Mouse (Mus musculus) embryonic facial prominence, embryonic 13.5 days (tissue): ENCODE measurements around the gene Gm49395. TPM values are rescaled to one million over a fixed set of nuclear protein-coding genes. Genes with fewer than 3 reads are reported as not detected.
A peak's percentile ranks its signal among the peaks of the same experiment; 100 is the strongest.

Source experiments
- ATAC-seq: fragments of 200-750 bp; cut with Nextera tagmentation; 2 replicates; pipeline ENCODE4 v1.8.0; 2017; ENCODE audit warnings: low read depth; ENCODE audit not compliant: insufficient number of reproducible peaks, insufficient read depth, low FRiP score, low TSS enrichment
- H3K27ac ChIP-seq: fragments of 300-500 bp; sonication (generic); 2 replicates; pipeline ENCODE4 v1.5.1; 2015; ENCODE audit warnings: moderate library complexity, mild to moderate bottlenecking, inconsistent platforms
- H3K27me3 ChIP-seq: fragments of 300-500 bp; sonication (generic); 2 replicates; pipeline ENCODE4 v1.6.1; 2015; ENCODE audit warnings: mild to moderate bottlenecking, inconsistent platforms
- H3K36me3 ChIP-seq: fragments of 300-500 bp; sonication (generic); 2 replicates; pipeline ENCODE4 v1.6.1; 2015; ENCODE audit warnings: mild to moderate bottlenecking, inconsistent platforms
- H3K4me1 ChIP-seq: fragments of 300-500 bp; sonication (generic); 2 replicates; pipeline ENCODE4 v1.6.1; 2015; ENCODE audit warnings: inconsistent platforms
- H3K4me2 ChIP-seq: fragments of 300-500 bp; sonication (generic); 2 replicates; pipeline ENCODE4 v1.6.1; 2015; ENCODE audit warnings: moderate library complexity, mild to moderate bottlenecking, inconsistent platforms
- H3K4me3 ChIP-seq: fragments of 300-500 bp; sonication (generic); 2 replicates; pipeline ENCODE4 v1.5.1; 2015; ENCODE audit warnings: mild to moderate bottlenecking, inconsistent platforms
- H3K9ac ChIP-seq: fragments of 300-500 bp; sonication (generic); 2 replicates; pipeline ENCODE4 v1.6.1; 2015; ENCODE audit warnings: mild to moderate bottlenecking, inconsistent platforms
- H3K9me3 ChIP-seq: fragments of 300-500 bp; sonication (generic); 2 replicates; pipeline ENCODE4 v1.6.1; 2016; ENCODE audit warnings: inconsistent platforms
- WGBS: fragments of 180-500 bp; shearing (Covaris S2); methylation state at CpG from one replicate; pipeline ENCODE4 v1.1.7; 2015; ENCODE audit warnings: mixed read lengths; 5-methylcytosine and 5-hydroxymethylcytosine counted together
- polyA plus RNA-seq: library from polyadenylated mRNA; unstranded; fragments of >200 nt; fragmentation: Nextera tagmentation; extraction: Ambion mirVana; gene quantifications from 2 replicates; pipeline ENCODE4 v1.2.1, GENCODE M21; 2015

Gm49395 gene
- polyA plus RNA-seq, 1 experiment from 2014 or later = 2.6 TPM

GRCm38 (mm10) chr13:115037304-115037703 lies 64.4 kb downstream of the Gm49395 start:
- no peak overlapping the region for H3K4me2 ChIP-seq
- H3K9me3 ChIP-seq = no peaks in the 10 kb centered on the region
- ATAC-seq = no peak
- no peak overlapping the region for H3K9ac ChIP-seq
- no peaks in the 10 kb centered on the region for H3K4me1 ChIP-seq
- H3K27ac ChIP-seq = no peak overlapping the region
- 85% methylated on average over 4 of the region's 4 CpGs for WGBS
- no peaks in the 10 kb centered on the region for H3K36me3 ChIP-seq
- no peak overlapping the region for H3K4me3 ChIP-seq
- H3K27me3 ChIP-seq = no peaks in the 10 kb centered on the region

DNA sequence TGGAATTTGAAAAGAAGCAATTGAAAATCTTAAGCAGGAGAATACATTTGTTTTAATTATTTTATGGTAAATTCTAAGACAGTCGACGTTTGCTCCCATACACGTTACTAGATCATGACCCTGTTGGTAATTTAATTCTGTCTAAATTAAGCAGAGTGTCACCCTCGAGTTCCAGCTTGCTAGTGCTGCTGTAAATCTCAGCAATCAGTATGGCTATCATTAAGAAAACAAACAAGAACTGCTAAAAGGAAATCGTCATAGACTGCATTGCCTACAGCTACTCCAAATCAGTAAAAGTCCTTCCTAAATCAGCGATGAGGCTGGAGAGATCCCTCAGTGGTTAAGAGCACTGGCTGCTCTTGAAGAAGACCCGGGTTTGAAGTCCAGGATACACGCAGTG lies 66.3 kb downstream of the Gm49395 start:
- no peaks in the 10 kb centered on the region for H3K36me3 ChIP-seq
- no peaks in the 10 kb centered on the region for H3K4me1 ChIP-seq
- H3K4me2 ChIP-seq = no peak overlapping the region
- no peaks in the 10 kb centered on the region for H3K9me3 ChIP-seq
- WGBS = 54% methylated on average over 8 of the region's 8 CpGs
- H3K27ac ChIP-seq = no peak overlapping the region
- ATAC-seq = no peak
- no peak overlapping the region for H3K4me3 ChIP-seq
- no peaks in the 10 kb centered on the region for H3K27me3 ChIP-seq
- no peak overlapping the region for H3K9ac ChIP-seq

GRCm38 (mm10) chr13:115033135-115033534 lies 68.6 kb downstream of the Gm49395 start:
- 85% methylated on average over 2 of the region's 2 CpGs for WGBS

GRCm38 (mm10) chr13:115031177-115032000 lies 70.3 kb downstream of the Gm49395 start:
- Histone ChIP-seq H3K9me3 (no peaks in the 10 kb centered on the region), H3K36me3 (no peaks in the 10 kb centered on the region), H3K27me3 (no peaks in the 10 kb centered on the region), H3K9ac (no peak overlapping the region), H3K4me1 (no peaks in the 10 kb centered on the region), H3K27ac (no peak overlapping the region), H3K4me2 (no peak overlapping the region), H3K4me3 (no peak overlapping the region)
- no peak for ATAC-seq
- 80% methylated on average over 17 of the region's 17 CpGs for WGBS

More at GRCm38 (mm10) chr13:115033135-115033534, 68.6 kb downstream of the Gm49395 start:
- H3K27ac ChIP-seq = no peak overlapping the region
- H3K4me2 ChIP-seq = no peak overlapping the region
- H3K36me3 ChIP-seq = no peaks in the 10 kb centered on the region
- ATAC-seq = no peak
- no peaks in the 10 kb centered on the region for H3K9me3 ChIP-seq
- no peak overlapping the region for H3K4me3 ChIP-seq
- H3K27me3 ChIP-seq = no peaks in the 10 kb centered on the region
- H3K4me1 ChIP-seq = no peaks in the 10 kb centered on the region
- H3K9ac ChIP-seq = no peak overlapping the region

DNA sequence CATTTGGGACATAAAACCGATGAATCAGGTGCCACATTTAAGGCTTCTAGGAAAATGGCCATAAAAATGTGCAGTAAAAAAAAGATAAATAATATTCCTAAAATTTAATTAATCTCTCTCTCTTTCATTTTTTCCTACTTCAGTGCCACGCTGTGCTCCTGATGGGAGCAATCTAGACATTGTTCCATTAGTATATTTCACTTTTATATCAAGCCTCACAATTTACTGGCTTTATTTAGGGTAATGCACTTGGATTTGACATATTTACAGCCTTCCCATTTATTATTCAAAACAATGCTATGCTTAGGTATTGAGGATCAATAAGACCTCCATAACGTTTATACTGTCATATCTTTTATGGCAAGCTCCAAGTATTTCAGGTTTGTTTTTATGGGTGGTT lies 76.3 kb downstream of the Gm49395 start:
- Histone ChIP-seq H3K27ac (no peak overlapping the region), H3K4me2 (no peak overlapping the region), H3K27me3 (no peaks in the 10 kb centered on the region), H3K36me3 (no peaks in the 10 kb centered on the region), H3K4me3 (no peak overlapping the region), H3K9ac (no peak overlapping the region), H3K9me3 (no peaks in the 10 kb centered on the region), H3K4me1 (no peaks in the 10 kb centered on the region)
- no peak for ATAC-seq
- 88% methylated on average over 3 of the region's 3 CpGs for WGBS

DNA sequence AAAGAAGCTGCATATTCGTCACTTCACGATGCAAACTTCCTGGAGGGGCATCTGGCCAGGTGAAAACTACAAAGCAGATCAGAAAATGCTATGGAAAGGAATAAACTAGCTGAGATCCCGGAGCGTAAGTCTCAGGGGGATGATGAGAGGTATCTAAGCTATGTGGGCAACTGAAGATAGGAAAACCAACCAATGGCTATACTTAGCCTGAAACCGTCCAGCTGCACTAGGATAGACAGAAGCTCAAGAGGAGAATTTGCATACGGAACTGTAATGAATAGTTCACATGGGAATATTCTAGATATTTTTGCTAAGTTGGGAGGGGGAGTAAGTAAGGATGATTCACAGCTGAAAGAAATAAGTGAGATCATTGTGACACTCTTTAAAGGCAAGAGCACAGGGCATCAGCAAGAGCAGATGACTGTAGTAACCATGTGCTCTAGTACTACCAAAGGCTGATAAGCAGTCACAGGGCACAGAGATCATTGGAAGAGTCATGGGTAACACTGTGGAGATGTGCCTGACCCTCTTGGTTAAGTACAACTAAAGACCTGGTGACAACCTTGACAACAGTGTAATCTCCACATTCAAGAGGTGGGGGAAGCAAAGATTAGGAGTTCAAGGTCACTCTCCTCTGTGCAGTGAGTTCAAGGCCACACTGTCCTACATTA lies 79.5 kb downstream of the Gm49395 start:
- no peak overlapping the region for H3K27ac ChIP-seq
- no peak for ATAC-seq
- no peaks in the 10 kb centered on the region for H3K4me1 ChIP-seq
- WGBS = 78% methylated on average over 6 of the region's 6 CpGs
- no peaks in the 10 kb centered on the region for H3K36me3 ChIP-seq
- H3K4me2 ChIP-seq = no peak overlapping the region
- H3K9ac ChIP-seq = no peak overlapping the region
- H3K9me3 ChIP-seq = no peaks in the 10 kb centered on the region
- no peaks in the 10 kb centered on the region for H3K27me3 ChIP-seq
- no peak overlapping the region for H3K4me3 ChIP-seq

- H3K4me2 ChIP-seq = no peak overlapping the region
- H3K36me3 ChIP-seq = no peaks in the 10 kb centered on the region
- ATAC-seq = no peak
- H3K9me3 ChIP-seq = no peaks in the 10 kb centered on the region
- H3K27ac ChIP-seq = no peak overlapping the region
- no peaks in the 10 kb centered on the region for H3K27me3 ChIP-seq
- H3K9ac ChIP-seq = no peak overlapping the region
- H3K4me3 ChIP-seq = no peak overlapping the region
- no peaks in the 10 kb centered on the region for H3K4me1 ChIP-seq
- 81% methylated on average over 10 of the region's 10 CpGs for WGBS
Observed at GRCm38 (mm10) chr13:115021411-115021810, 80.3 kb downstream of the Gm49395 start.

- Histone ChIP-seq H3K4me3 (no peak overlapping the region), H3K4me2 (no peak overlapping the region), H3K4me1 (no peaks in the 10 kb centered on the region), H3K27ac (no peak overlapping the region), H3K36me3 (no peaks in the 10 kb centered on the region), H3K9me3 (no peaks in the 10 kb centered on the region), H3K9ac (no peak overlapping the region), H3K27me3 (no peaks in the 10 kb centered on the region)
- WGBS = 91% methylated on average over 4 of the region's 4 CpGs
- ATAC-seq = no peak
Observed at GRCm38 (mm10) chr13:115020727-115021126, 81.0 kb downstream of the Gm49395 start.

DNA sequence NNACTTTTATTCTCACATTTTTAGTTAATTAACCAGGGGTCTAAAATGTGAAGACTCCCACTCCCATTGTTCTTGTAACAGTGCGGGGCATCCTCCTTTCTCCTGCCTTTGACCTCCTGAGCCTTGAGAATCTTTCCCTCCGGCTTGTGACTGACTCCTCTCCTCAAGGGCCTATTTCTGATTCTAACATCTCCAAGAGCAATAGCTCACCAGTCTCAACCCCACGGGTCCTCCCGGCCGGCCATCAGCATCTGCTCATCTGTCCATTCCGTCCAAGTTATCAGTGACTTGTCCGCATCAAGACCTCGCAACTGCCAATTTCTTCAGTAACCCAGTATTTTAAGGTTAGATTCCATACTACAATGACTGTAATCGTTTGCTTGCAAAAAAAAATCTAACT lies 84.2 kb downstream of the Gm49395 start:
- H3K27me3 ChIP-seq = no peaks in the 10 kb centered on the region
- H3K4me1 ChIP-seq = no peaks in the 10 kb centered on the region
- H3K4me3 ChIP-seq = no peak overlapping the region
- H3K36me3 ChIP-seq = no peaks in the 10 kb centered on the region
- H3K4me2 ChIP-seq = no peak overlapping the region
- H3K9me3 ChIP-seq = no peaks in the 10 kb centered on the region
- WGBS = 92% methylated on average over 9 of the region's 9 CpGs
- H3K9ac ChIP-seq = no peak overlapping the region
- no peak for ATAC-seq
- H3K27ac ChIP-seq = no peak overlapping the region

GRCm38 (mm10) chr13:115011547-115011946 lies 90.2 kb downstream of the Gm49395 start:
- Histone ChIP-seq H3K4me2 (no peak overlapping the region), H3K4me1 (peaks cover under 1% of the 10 kb centered on the region; the same call in 1 of the 2 replicates), H3K27me3 (no peaks in the 10 kb centered on the region), H3K27ac (no peak overlapping the region), H3K4me3 (no peak overlapping the region), H3K9me3 (no peaks in the 10 kb centered on the region), H3K36me3 (no peaks in the 10 kb centered on the region), H3K9ac (no peak overlapping the region)
- 59% methylated on average over 6 of the region's 6 CpGs for WGBS
- ATAC-seq = no peak

- Histone ChIP-seq H3K4me1 (peaks cover 10% of the 10 kb centered on the region; the same call in 1 of the 2 replicates), H3K4me3 (no peak overlapping the region), H3K4me2 (0 out of 2 replicates have a peak overlapping the region, but pooled peaks have one; percentile 7), H3K36me3 (no peaks in the 10 kb centered on the region), H3K27ac (no peak overlapping the region), H3K9ac (no peak overlapping the region), H3K9me3 (no peaks in the 10 kb centered on the region), H3K27me3 (no peaks in the 10 kb centered on the region)
- ATAC-seq = no peak
- 31% methylated on average over 9 of the region's 9 CpGs for WGBS
Observed at GRCm38 (mm10) chr13:115006213-115006835, 95.4 kb downstream of the Gm49395 start.
